Mouse (Mus musculus) thymus, adult 2 months (tissue): ENCODE results near the gene Slc29a4. TPM values are rescaled to one million over a fixed set of nuclear protein-coding genes. Genes with fewer than 3 reads are reported as not detected.

Experiments
- DNase-seq: peaks from one replicate; pipeline ENCODE4 v3.0.0; 2021
- H3K27ac ChIP-seq: fragments of 200-500 bp; 2 replicates; pipeline ENCODE4 v1.5.1; 2012; ENCODE audit warnings: low read length, control low read depth; ENCODE audit not compliant: control insufficient read depth, insufficient read depth
- H3K27me3 ChIP-seq: fragments of 200-500 bp; 2 replicates; pipeline ENCODE4 v1.6.1; 2012; ENCODE audit warnings: mild to moderate bottlenecking, low read length, moderate library complexity, mixed read lengths; ENCODE audit not compliant: control insufficient read depth, insufficient read depth
- H3K36me3 ChIP-seq: fragments of 200-500 bp; 2 replicates; pipeline ENCODE4 v1.6.1; 2012; ENCODE audit warnings: mild to moderate bottlenecking, low read length, moderate library complexity; ENCODE audit not compliant: control insufficient read depth, insufficient read depth
- H3K4me1 ChIP-seq: fragments of 200-500 bp; replicated peaks from 2 replicates; pipeline ENCODE4 v1.6.1; 2012; ENCODE audit warnings: low read length; ENCODE audit not compliant: control insufficient read depth, insufficient read depth
- H3K4me3 ChIP-seq: fragments of 200-500 bp; 2 replicates; pipeline ENCODE4 v1.5.1; 2012; ENCODE audit warnings: mild to moderate bottlenecking, low read length, control low read depth, moderate library complexity; ENCODE audit not compliant: control insufficient read depth, insufficient read depth
- CTCF ChIP-seq: fragments of 200-500 bp; IDR thresholded peaks from 2 replicates; pipeline ENCODE4 v1.5.1; 2012; ENCODE audit warnings: mild to moderate bottlenecking, control low read depth, low read length, moderate library complexity, borderline replicate concordance; ENCODE audit not compliant: control insufficient read depth, poor library complexity, insufficient read depth; ENCODE audit errors: extremely low read depth
- POLR2A ChIP-seq: fragments of 200-500 bp; IDR thresholded peaks from 2 replicates; pipeline ENCODE4 v1.6.1; 2012; ENCODE audit warnings: mild to moderate bottlenecking, low read length, control low read depth, moderate library complexity; ENCODE audit not compliant: control insufficient read depth, poor library complexity, insufficient read depth; ENCODE audit errors: extremely low read depth
- WGBS: fragments of 180-500 bp; shearing (Covaris S2); methylation state at CpG from one replicate; pipeline ENCODE4 v1.1.7; 2018; 5-methylcytosine and 5-hydroxymethylcytosine counted together
- polyA plus RNA-seq: library from polyadenylated mRNA; depleted of rRNA; stranded (reverse); fragments of >200 nt; gene quantifications from 2 replicates; pipeline ENCODE4 v1.2.3, GENCODE M21; 2012

Slc29a4 gene
- polyA plus RNA-seq, 1 experiment: 1.2 TPM

- H3K4me3 ChIP-seq: no peak overlapping the region
- no peaks in the 10 kb centered on the region for H3K36me3 ChIP-seq
- no peak overlapping the region for H3K27ac ChIP-seq
- TF ChIP-seq CTCF: no peak
- TF ChIP-seq POLR2A: no peak
- WGBS: 4% methylated on average over 12 of the region's 12 CpGs
- H3K4me1 ChIP-seq: no peaks in the 10 kb centered on the region
- peak; percentile 26 for DNase-seq
- no peaks in the 10 kb centered on the region for H3K27me3 ChIP-seq
These were observed 2.5 kb downstream of the Slc29a4 start for GRCm38 (mm10) chr5:142694627-142695340.

- Histone ChIP-seq H3K27ac (no peak overlapping the region), H3K27me3 (peaks cover 2% of the 10 kb centered on the region; the same call in 1 of the 2 replicates), H3K36me3 (no peaks in the 10 kb centered on the region), H3K4me1 (no peaks in the 10 kb centered on the region), H3K4me3 (no peak overlapping the region)
- no peak for DNase-seq
- WGBS: 57% methylated on average over 6 of the region's 6 CpGs
- TF ChIP-seq CTCF (no peak), POLR2A (no peak)
These were observed 3.9 kb downstream of the Slc29a4 start for GRCm38 (mm10) chr5:142696258-142696657.

GRCm38 (mm10) chr5:142696865-142697264, 4.6 kb downstream of the Slc29a4 start:
- no peak for DNase-seq
- 97% methylated on average over 6 of the region's 6 CpGs for WGBS
- TF ChIP-seq CTCF: no peak
- no peak for TF ChIP-seq POLR2A
- H3K27ac ChIP-seq: no peak overlapping the region
- no peak overlapping the region for H3K4me3 ChIP-seq
- no peaks in the 10 kb centered on the region for H3K36me3 ChIP-seq
- peaks cover 7% of the 10 kb centered on the region for H3K27me3 ChIP-seq
- H3K4me1 ChIP-seq: no peaks in the 10 kb centered on the region

- Histone ChIP-seq H3K4me1 (peaks cover 4% of the 10 kb centered on the region), H3K27me3 (peaks cover 13% of the 10 kb centered on the region), H3K36me3 (no peaks in the 10 kb centered on the region), H3K27ac (no peak overlapping the region), H3K4me3 (no peak overlapping the region)
- DNase-seq: no peak
- TF ChIP-seq CTCF (no peak), POLR2A (no peak)
- 74% methylated on average over 2 of the region's 2 CpGs for WGBS
These were observed 5.4 kb downstream of the Slc29a4 start for GRCm38 (mm10) chr5:142697742-142698141.

GRCm38 (mm10) chr5:142700842-142701589, 8.7 kb downstream of the Slc29a4 start:
- Histone ChIP-seq H3K27me3 (peaks cover 14% of the 10 kb centered on the region), H3K36me3 (no peaks in the 10 kb centered on the region), H3K4me1 (peaks cover 4% of the 10 kb centered on the region), H3K27ac (no peak overlapping the region), H3K4me3 (no peak overlapping the region)
- 16% methylated on average over 15 of the region's 15 CpGs for WGBS
- no peak for TF ChIP-seq POLR2A
- TF ChIP-seq CTCF: no peak
- DNase-seq: no peak

- 3% methylated on average over 69 of the region's 72 CpGs for WGBS
- Histone ChIP-seq H3K4me1 (peaks cover 4% of the 10 kb centered on the region), H3K4me3 (peak overlapping the region; percentile 31), H3K27me3 (peaks cover 14% of the 10 kb centered on the region), H3K27ac (no peak overlapping the region), H3K36me3 (no peaks in the 10 kb centered on the region)
- DNase-seq: no peak
- no peak for TF ChIP-seq CTCF
- TF ChIP-seq POLR2A: no peak
These were observed 9.6 kb downstream of the Slc29a4 start for GRCm38 (mm10) chr5:142701651-142702510.
